Mouse (Mus musculus) liver, postnatal 0 days (tissue): ENCODE data around the gene Klhl18. TPM values are rescaled to one million over a fixed set of nuclear protein-coding genes. Genes with fewer than 3 reads are reported as not detected.

ENCODE experiments used
- ATAC-seq: fragments of 200-750 bp; cut with Nextera tagmentation; 2 replicates; pipeline ENCODE4 v1.8.0; 2017; ENCODE audit warnings: mild to moderate bottlenecking, moderate library complexity
- DNase-seq: peaks from one replicate; pipeline ENCODE4 v3.0.0-alpha.2; 2016
- H3K27ac ChIP-seq: fragments of 300-500 bp; sonication (generic); 2 replicates; pipeline ENCODE4 v1.5.1; 2014; ENCODE audit warnings: antibody characterized with exemption, moderate library complexity, mild to moderate bottlenecking, low read depth
- H3K27me3 ChIP-seq: fragments of 300-500 bp; sonication (generic); 2 replicates; pipeline ENCODE4 v1.6.1; 2014; ENCODE audit warnings: low read length, control low read depth, mixed read lengths; ENCODE audit not compliant: insufficient read depth
- H3K36me3 ChIP-seq: fragments of 300-500 bp; sonication (generic); replicated peaks from 2 replicates; pipeline ENCODE4 v1.6.1; 2014; ENCODE audit warnings: mild to moderate bottlenecking, control low read depth, low read length, moderate library complexity, mixed read lengths; ENCODE audit not compliant: insufficient read depth
- H3K4me1 ChIP-seq: fragments of 300-500 bp; sonication (generic); 2 replicates; pipeline ENCODE4 v1.6.1; 2014; ENCODE audit warnings: antibody characterized with exemption, mild to moderate bottlenecking, control low read depth; ENCODE audit not compliant: insufficient read depth
- H3K4me2 ChIP-seq: fragments of 300-500 bp; sonication (generic); 2 replicates; pipeline ENCODE4 v1.6.1; 2014; ENCODE audit warnings: low read depth, mild to moderate bottlenecking, low read length, moderate library complexity, mixed read lengths
- H3K4me3 ChIP-seq: fragments of 300-500 bp; sonication (generic); 2 replicates; pipeline ENCODE4 v1.5.1; 2014; ENCODE audit warnings: low read depth, low read length
- H3K9ac ChIP-seq: fragments of 300-500 bp; sonication (generic); replicated peaks from 2 replicates; pipeline ENCODE4 v1.6.1; 2014; ENCODE audit warnings: mild to moderate bottlenecking, moderate library complexity
- H3K9me3 ChIP-seq: fragments of 300-500 bp; sonication (generic); 2 replicates; pipeline ENCODE4 v1.6.1; 2016; ENCODE audit warnings: mild to moderate bottlenecking, control low read depth, low read length, mixed read lengths
- CTCF ChIP-seq: sonication (generic); IDR thresholded peaks from 2 replicates; pipeline ENCODE4 v1.5.1; 2016; ENCODE audit warnings: antibody characterized with exemption, low read depth
- EP300 ChIP-seq: IDR thresholded peaks from 2 replicates; pipeline ENCODE4 v1.6.1; 2016; ENCODE audit warnings: antibody characterized with exemption, low read depth, mild to moderate bottlenecking
- WGBS: fragments of 180-500 bp; shearing (Covaris S2); extraction: QIAGEN DNeasy Blood & Tissue Kit; methylation state at CpG from one replicate; pipeline ENCODE4 v1.1.7; 2014; ENCODE audit not compliant: insufficient replicate concordance; 5-methylcytosine and 5-hydroxymethylcytosine counted together
- polyA plus RNA-seq: library from polyadenylated mRNA; unstranded; fragments of >200 nt; fragmentation: Nextera tagmentation; extraction: Ambion mirVana; gene quantifications from 2 replicates; pipeline ENCODE4 v1.2.1, GENCODE M21; 2015

Klhl18 gene
- polyA plus RNA-seq, 1 experiment from 2014 or later: 1.5 TPM

- ATAC-seq (no peak), DNase-seq (no peak)
- H3K4me2 ChIP-seq: no peak overlapping the region
- H3K36me3 ChIP-seq: 0 out of 2 replicates have a peak, but pooled peaks cover 2% of the 10 kb centered on the region
- TF ChIP-seq EP300 (no peak), CTCF (no peak)
- H3K9ac ChIP-seq: no peak overlapping the region
- no peak overlapping the region for H3K27ac ChIP-seq
- no peaks in the 10 kb centered on the region for H3K9me3 ChIP-seq
- 75% methylated on average over 3 of the region's 3 CpGs for WGBS
- H3K4me1 ChIP-seq: peaks cover 16% of the 10 kb centered on the region; the same call in 1 of the 2 replicates
- no peak overlapping the region for H3K4me3 ChIP-seq
- H3K27me3 ChIP-seq: no peaks in the 10 kb centered on the region
These were observed 18.6 kb downstream of the Klhl18 start for GRCm38 (mm10) chr9:110457926-110458325.

GRCm38 (mm10) chr9:110452523-110452922 lies 24.0 kb downstream of the Klhl18 start:
- peak overlapping the region; percentile 18; the same call in 1 of the 2 replicates for H3K27ac ChIP-seq
- TF ChIP-seq EP300 (no peak), CTCF (no peak)
- H3K4me3 ChIP-seq: no peak overlapping the region
- no peaks in the 10 kb centered on the region for H3K9me3 ChIP-seq
- H3K4me1 ChIP-seq: no peaks in the 10 kb centered on the region
- H3K36me3 ChIP-seq: 0 out of 2 replicates have a peak, but pooled peaks cover 4% of the 10 kb centered on the region
- no peak overlapping the region for H3K9ac ChIP-seq
- no peak overlapping the region for H3K4me2 ChIP-seq
- no peaks in the 10 kb centered on the region for H3K27me3 ChIP-seq
- ATAC-seq: no peak
- DNase-seq: no peak
- WGBS: 27% methylated on average over 3 of the region's 3 CpGs

- DNase-seq: peak; percentile 84
- no peak overlapping the region for H3K4me3 ChIP-seq
- TF ChIP-seq EP300 (no peak), CTCF (peak; percentile 92)
- H3K4me2 ChIP-seq: no peak overlapping the region
- 0 out of 2 replicates have a peak, but pooled peaks cover 2% of the 10 kb centered on the region for H3K36me3 ChIP-seq
- no peak overlapping the region for H3K9ac ChIP-seq
- no peaks in the 10 kb centered on the region for H3K9me3 ChIP-seq
- H3K4me1 ChIP-seq: no peaks in the 10 kb centered on the region
- no peak overlapping the region for H3K27ac ChIP-seq
- ATAC-seq: peak; percentile 78
- no peaks in the 10 kb centered on the region for H3K27me3 ChIP-seq
- 19% methylated on average over 11 of the region's 11 CpGs for WGBS
These were observed 27.5 kb downstream of the Klhl18 start for GRCm38 (mm10) chr9:110448857-110449617.

GRCm38 (mm10) chr9:110448356-110448755 lies 28.1 kb downstream of the Klhl18 start:
- Histone ChIP-seq H3K9me3 (no peaks in the 10 kb centered on the region), H3K4me1 (no peaks in the 10 kb centered on the region), H3K4me3 (no peak overlapping the region), H3K27me3 (no peaks in the 10 kb centered on the region), H3K36me3 (0 out of 2 replicates have a peak, but pooled peaks cover 2% of the 10 kb centered on the region), H3K27ac (no peak overlapping the region), H3K9ac (no peak overlapping the region), H3K4me2 (no peak overlapping the region)
- ATAC-seq (no peak), DNase-seq (no peak)
- TF ChIP-seq EP300 (no peak), CTCF (no peak)
- 77% methylated on average over 15 of the region's 15 CpGs for WGBS

- H3K9me3 ChIP-seq: no peaks in the 10 kb centered on the region
- ATAC-seq: peak; percentile 63; the same call in 1 of the 2 replicates
- DNase-seq: no peak
- H3K4me2 ChIP-seq: no peak overlapping the region
- H3K27ac ChIP-seq: no peak overlapping the region
- H3K4me3 ChIP-seq: no peak overlapping the region
- 43% methylated on average over 6 of the region's 6 CpGs for WGBS
- no peak overlapping the region for H3K9ac ChIP-seq
- no peaks in the 10 kb centered on the region; the same call in 1 of the 2 replicates for H3K4me1 ChIP-seq
- H3K27me3 ChIP-seq: no peaks in the 10 kb centered on the region
- peaks cover 18% of the 10 kb centered on the region for H3K36me3 ChIP-seq
- TF ChIP-seq EP300 (no peak), CTCF (no peak)
These were observed 35.9 kb downstream of the Klhl18 start for GRCm38 (mm10) chr9:110440559-110440958.

- Histone ChIP-seq H3K9ac (no peak overlapping the region), H3K27ac (no peak overlapping the region), H3K9me3 (no peaks in the 10 kb centered on the region), H3K4me3 (no peak overlapping the region), H3K4me1 (no peaks in the 10 kb centered on the region; the same call in 1 of the 2 replicates), H3K36me3 (peaks cover 22% of the 10 kb centered on the region), H3K4me2 (no peak overlapping the region), H3K27me3 (no peaks in the 10 kb centered on the region)
- WGBS: 35% methylated on average over 3 of the region's 5 CpGs
- DNase-seq: no peak
- ATAC-seq: no peak; the same call in 1 of the 2 replicates
- TF ChIP-seq CTCF (no peak), EP300 (no peak)
These were observed 36.4 kb downstream of the Klhl18 start for GRCm38 (mm10) chr9:110440049-110440448.
